Mouse (Mus musculus) midbrain, embryonic 11.5 days (tissue): ENCODE results near the gene Wipf2. TPM values are rescaled to one million over a fixed set of nuclear protein-coding genes. Genes with fewer than 3 reads are reported as not detected.

ENCODE experiments used
- ATAC-seq: fragments of 200-750 bp; cut with Nextera tagmentation; 2 replicates; pipeline ENCODE4 v1.8.0; 2017; ENCODE audit warnings: moderate TSS enrichment, moderate library complexity; ENCODE audit not compliant: low FRiP score
- DNase-seq: peaks from one replicate; pipeline ENCODE4 v3.0.0; 2015; ENCODE audit warnings: low spot score; ENCODE audit errors: missing footprints
- H3K27ac ChIP-seq: fragments of 300-500 bp; sonication (generic); 2 replicates; pipeline ENCODE4 v1.5.1; 2014; ENCODE audit warnings: low read depth, low read length
- H3K27me3 ChIP-seq: fragments of 300-500 bp; sonication (generic); 2 replicates; pipeline ENCODE4 v1.6.1; 2014; ENCODE audit warnings: mild to moderate bottlenecking, low read length, moderate library complexity, mixed read lengths; ENCODE audit not compliant: control insufficient read depth, insufficient read depth
- H3K36me3 ChIP-seq: fragments of 300-500 bp; sonication (generic); 2 replicates; pipeline ENCODE4 v1.6.1; 2014; ENCODE audit warnings: mild to moderate bottlenecking, low read length, moderate library complexity, mixed read lengths; ENCODE audit not compliant: control insufficient read depth, insufficient read depth
- H3K4me1 ChIP-seq: fragments of 300-500 bp; sonication (generic); 2 replicates; pipeline ENCODE4 v1.6.1; 2014; ENCODE audit warnings: low read length; ENCODE audit not compliant: control insufficient read depth, insufficient read depth
- H3K4me2 ChIP-seq: fragments of 300-500 bp; sonication (generic); 2 replicates; pipeline ENCODE4 v1.6.1; 2014; ENCODE audit warnings: mild to moderate bottlenecking, moderate library complexity
- H3K4me3 ChIP-seq: fragments of 300-500 bp; sonication (generic); 2 replicates; pipeline ENCODE4 v1.5.1; 2014; ENCODE audit warnings: low read depth, low read length
- H3K9ac ChIP-seq: fragments of 300-500 bp; sonication (generic); 2 replicates; pipeline ENCODE4 v1.6.1; 2014; ENCODE audit warnings: low read length
- H3K9me3 ChIP-seq: fragments of 300-500 bp; sonication (generic); 2 replicates; pipeline ENCODE4 v1.6.1; 2016; ENCODE audit warnings: low read length; ENCODE audit not compliant: control insufficient read depth
- WGBS: fragments of 180-500 bp; shearing (Covaris S2); extraction: QIAGEN DNeasy Blood & Tissue Kit; methylation state at CpG from one replicate; pipeline ENCODE4 v1.1.7; 2014; 5-methylcytosine and 5-hydroxymethylcytosine counted together
- polyA plus RNA-seq: library from polyadenylated mRNA; unstranded; fragments of >200 nt; fragmentation: Nextera tagmentation; extraction: Ambion mirVana; gene quantifications from 2 replicates; pipeline ENCODE4 v1.2.1, GENCODE M21; 2014

Gene Wipf2
- polyA plus RNA-seq, 1 experiment from 2014 or later = 4.4 TPM

- no peaks in the 10 kb centered on the region for H3K36me3 ChIP-seq
- no peak overlapping the region for H3K9ac ChIP-seq
- no peak overlapping the region for H3K4me3 ChIP-seq
- no peak for ATAC-seq
- H3K27ac ChIP-seq = no peak overlapping the region
- 78% methylated on average over 7 of the region's 7 CpGs for WGBS
- H3K9me3 ChIP-seq = no peaks in the 10 kb centered on the region
- no peak for DNase-seq
- H3K4me1 ChIP-seq = peaks cover 25% of the 10 kb centered on the region
- H3K4me2 ChIP-seq = no peak overlapping the region
- H3K27me3 ChIP-seq = no peaks in the 10 kb centered on the region
Measured at GRCm38 (mm10) chr11:98949958-98950460, 86.6 kb downstream of the Wipf2 start.

- DNase-seq = no peak
- H3K4me3 ChIP-seq = no peak overlapping the region
- no peak for ATAC-seq
- no peak overlapping the region for H3K9ac ChIP-seq
- H3K36me3 ChIP-seq = no peaks in the 10 kb centered on the region
- WGBS = 89% methylated on average over 9 of the region's 9 CpGs
- peaks cover 26% of the 10 kb centered on the region for H3K4me1 ChIP-seq
- no peaks in the 10 kb centered on the region for H3K27me3 ChIP-seq
- H3K27ac ChIP-seq = no peak overlapping the region
- no peaks in the 10 kb centered on the region for H3K9me3 ChIP-seq
- no peak overlapping the region for H3K4me2 ChIP-seq
Measured at GRCm38 (mm10) chr11:98950484-98950883, 87.0 kb downstream of the Wipf2 start.

- WGBS = 72% methylated on average over 15 of the region's 16 CpGs
- DNase-seq = no peak
- H3K27me3 ChIP-seq = no peaks in the 10 kb centered on the region
- H3K4me3 ChIP-seq = no peak overlapping the region
- H3K36me3 ChIP-seq = no peaks in the 10 kb centered on the region
- H3K4me2 ChIP-seq = no peak overlapping the region
- ATAC-seq = no peak
- no peak overlapping the region for H3K27ac ChIP-seq
- H3K4me1 ChIP-seq = peaks cover 26% of the 10 kb centered on the region
- no peak overlapping the region for H3K9ac ChIP-seq
- no peaks in the 10 kb centered on the region for H3K9me3 ChIP-seq
Measured at GRCm38 (mm10) chr11:98951026-98951906, 87.8 kb downstream of the Wipf2 start.

GRCm38 (mm10) chr11:98952111-98952510, 88.7 kb downstream of the Wipf2 start:
- ATAC-seq = no peak
- Histone ChIP-seq H3K4me3 (no peak overlapping the region), H3K36me3 (no peaks in the 10 kb centered on the region), H3K27ac (no peak overlapping the region), H3K4me1 (peaks cover 26% of the 10 kb centered on the region), H3K4me2 (no peak overlapping the region), H3K27me3 (no peaks in the 10 kb centered on the region), H3K9ac (no peak overlapping the region), H3K9me3 (no peaks in the 10 kb centered on the region)
- no peak for DNase-seq
- 77% methylated on average over 1 of the region's 1 CpGs for WGBS

GRCm38 (mm10) chr11:98952736-98953135, 89.3 kb downstream of the Wipf2 start:
- H3K4me2 ChIP-seq = no peak overlapping the region
- no peaks in the 10 kb centered on the region for H3K27me3 ChIP-seq
- no peak overlapping the region for H3K4me3 ChIP-seq
- no peaks in the 10 kb centered on the region for H3K9me3 ChIP-seq
- H3K9ac ChIP-seq = no peak overlapping the region
- 63% methylated on average over 2 of the region's 2 CpGs for WGBS
- no peaks in the 10 kb centered on the region for H3K36me3 ChIP-seq
- no peak overlapping the region for H3K27ac ChIP-seq
- DNase-seq (no peak), ATAC-seq (no peak)
- peaks cover 26% of the 10 kb centered on the region for H3K4me1 ChIP-seq

- DNase-seq = no peak
- Histone ChIP-seq H3K4me1 (peaks cover 26% of the 10 kb centered on the region), H3K9me3 (no peaks in the 10 kb centered on the region), H3K36me3 (no peaks in the 10 kb centered on the region), H3K9ac (no peak overlapping the region), H3K27ac (no peak overlapping the region), H3K4me3 (no peak overlapping the region), H3K4me2 (no peak overlapping the region), H3K27me3 (no peaks in the 10 kb centered on the region)
- ATAC-seq = peak; percentile 52; the same call in 1 of the 2 replicates
- 5% methylated on average over 2 of the region's 2 CpGs for WGBS
Measured at GRCm38 (mm10) chr11:98953361-98953760, 89.9 kb downstream of the Wipf2 start.

GRCm38 (mm10) chr11:98953835-98954320, 90.4 kb downstream of the Wipf2 start:
- Histone ChIP-seq H3K4me2 (peak overlapping the region; percentile 27; the same call in 1 of the 2 replicates), H3K9me3 (no peaks in the 10 kb centered on the region), H3K36me3 (no peaks in the 10 kb centered on the region), H3K27me3 (no peaks in the 10 kb centered on the region), H3K9ac (peak overlapping the region; percentile 9; the same call in 1 of the 2 replicates), H3K4me1 (peaks cover 26% of the 10 kb centered on the region), H3K27ac (no peak overlapping the region; the same call in 1 of the 2 replicates), H3K4me3 (no peak overlapping the region)
- WGBS = 31% methylated on average over 13 of the region's 13 CpGs
- no peak for DNase-seq
- peak; percentile 14; the same call in 1 of the 2 replicates for ATAC-seq

GRCm38 (mm10) chr11:98954373-98954772, 90.9 kb downstream of the Wipf2 start:
- Histone ChIP-seq H3K4me3 (no peak overlapping the region), H3K9ac (peak overlapping the region; percentile 30; the same call in 1 of the 2 replicates), H3K9me3 (no peaks in the 10 kb centered on the region), H3K4me2 (peak overlapping the region; percentile 27; the same call in 1 of the 2 replicates), H3K36me3 (no peaks in the 10 kb centered on the region), H3K4me1 (peaks cover 31% of the 10 kb centered on the region), H3K27me3 (no peaks in the 10 kb centered on the region), H3K27ac (no peak overlapping the region; the same call in 1 of the 2 replicates)
- ATAC-seq = peak; percentile 70
- DNase-seq = peak; percentile 97
- WGBS = 8% methylated on average over 10 of the region's 10 CpGs
